Mouse (Mus musculus) cerebral cortex, adult 2 months (tissue): ENCODE measurements around the gene Olfr679.

Source experiments
- WGBS: fragments of 180-500 bp; shearing (Covaris S2); methylation state at CpG from one replicate; pipeline ENCODE4 v1.1.7; 2018; 5-methylcytosine and 5-hydroxymethylcytosine counted together

The Olfr679 gene

GRCm38 (mm10) chr7:105080905-105081304 lies at the start of gene Olfr679:
Gene Olfr679 (plus strand): TSS chr7:105081205.
- WGBS: 51% methylated on average over 1 of the region's 1 CpGs

GRCm38 (mm10) chr7:105032398-105032797 lies 48.6 kb upstream of the Olfr679 start, which contains the start of gene Olfr676:
Gene Olfr676 (plus strand): TSS chr7:105032698.

DNA sequence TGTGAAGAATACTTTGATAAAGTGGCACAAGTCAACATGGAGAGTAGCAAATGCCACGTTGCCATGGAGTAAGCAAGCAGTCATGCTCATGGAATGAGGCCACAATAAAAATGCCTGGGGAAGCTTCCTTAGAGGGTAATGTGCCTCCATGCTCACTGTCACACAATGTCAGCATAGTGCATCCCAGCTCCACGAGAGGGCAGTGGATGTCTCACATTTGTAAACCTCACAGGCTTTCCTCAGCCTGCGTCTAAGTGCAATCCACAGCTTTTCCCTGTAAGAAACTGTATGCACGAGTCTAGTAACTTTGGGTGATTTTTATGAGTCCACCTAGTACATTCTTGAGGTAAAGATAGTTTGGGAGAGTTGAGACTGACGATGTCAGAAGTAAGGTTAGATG lies 47.2 kb upstream of the Olfr679 start:
- WGBS: 59% methylated on average over 5 of the region's 5 CpGs

- 93% methylated on average over 1 of the region's 1 CpGs for WGBS
Observed at GRCm38 (mm10) chr7:105064175-105064574, 16.8 kb upstream of the Olfr679 start, which contains the start of gene Olfr678. Gene Olfr678 (plus strand): TSS chr7:105064475.

GRCm38 (mm10) chr7:105092717-105093116 lies 11.7 kb downstream of the Olfr679 start, which contains the start of gene Olfr680-ps1:
Gene Olfr680-ps1 (minus strand): TSS chr7:105092817.

DNA sequence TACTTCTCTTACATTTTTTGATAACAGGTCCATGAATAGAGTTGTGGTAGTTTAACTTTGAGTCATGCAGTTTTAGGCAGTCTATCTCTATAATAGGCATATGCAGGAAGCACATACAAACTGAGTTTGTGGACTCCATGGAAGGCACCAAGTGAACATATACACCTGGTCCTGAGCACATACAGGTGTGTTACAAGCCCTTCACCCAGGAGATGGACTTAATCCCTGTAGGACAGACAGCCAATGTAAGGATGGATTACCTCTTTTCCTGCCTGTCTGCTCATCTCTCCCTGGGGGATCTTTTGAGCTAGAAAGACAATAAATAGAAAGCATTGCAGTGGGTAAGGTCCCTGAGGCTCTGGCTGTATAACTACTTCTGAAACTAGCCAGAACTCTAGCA lies 35.5 kb downstream of the Olfr679 start, which contains the start of gene Olfr681:
TSS of gene Olfr681 (plus strand) at position 301 of the 400 bp plus-strand sequence.

